Mouse (Mus musculus) heart, adult 2 months (tissue): Measurements from ENCODE around the gene Fgd3.

Experiments used
- CTCF ChIP-seq: fragments of 200-600 bp; IDR thresholded peaks from 2 replicates; pipeline ENCODE4 v1.8.1; 2022; ENCODE audit warnings: antibody characterized with exemption, mild to moderate bottlenecking, moderate library complexity
- POLR2A ChIP-seq: fragments of 200-500 bp; IDR thresholded peaks from 2 replicates; pipeline ENCODE4 v1.6.1; 2011; ENCODE audit warnings: mild to moderate bottlenecking, low read depth, low read length, control low read depth; ENCODE audit not compliant: insufficient read depth

GRCm38 (mm10) chr13:49364716-49365115 is 44.6 kb upstream of the Fgd3 start:
- TF ChIP-seq POLR2A, result no peak
- TF ChIP-seq CTCF, result no peak
